In the genomic region with DNA sequence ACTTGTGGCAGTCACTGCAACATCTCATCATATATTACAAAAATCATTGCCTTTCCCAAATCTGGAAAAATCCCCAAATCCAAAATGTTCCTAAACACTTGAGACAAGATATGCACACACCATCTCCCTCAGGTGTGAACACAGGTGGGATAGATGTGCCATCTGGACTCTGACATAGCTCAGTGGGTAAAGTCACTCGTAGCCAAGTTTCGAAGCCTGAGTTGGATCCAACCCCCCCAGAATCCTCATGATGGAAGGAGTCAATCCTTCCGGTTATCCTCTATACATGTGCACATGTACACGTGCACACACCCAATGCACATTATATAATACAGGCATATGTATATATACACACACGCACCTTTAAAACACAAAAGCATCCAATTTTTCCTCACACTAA, we compare ENCODE assay signal across 28 mouse cellular contexts. TPM values are rescaled to one million over a fixed set of nuclear protein-coding genes. Genes with fewer than 3 reads are reported as not detected.
DNase-seq lines count a peak whose midpoint lies in the region; ATAC-seq and TF ChIP-seq lines count a peak whose summit lies in the region.
"Had no signal": no experiment of that assay in that cellular context is flagged by ENCODE, and none has a peak within 500 bp of the region (broad histone marks: within the 10 kb centered on the region; RNA-seq: fewer than 3 reads in every experiment).

No protein-coding gene starts in this region.

- H3K9ac ChIP-seq in forebrain, embryonic 15.5 days (replicated peaks): no peak overlapping the region
- H3K9ac ChIP-seq in forebrain, embryonic 12.5 days: no peak overlapping the region
- no peak overlapping the region for H3K9ac ChIP-seq in hindbrain, embryonic 15.5 days
- H3K9ac ChIP-seq in hindbrain, embryonic 11.5 days (ENCODE audit: low read depth, low read length): no peak overlapping the region
- no peak overlapping the region for H3K9ac ChIP-seq in hindbrain, postnatal 0 days (replicated peaks; ENCODE audit: low read length)
- H3K9ac ChIP-seq: embryonic facial prominence, embryonic 15.5 days had no signal

- 79% methylated on average over 5 of the region's 5 CpGs for WGBS in forebrain, embryonic 15.5 days
- 87% methylated on average over 5 of the region's 5 CpGs for WGBS in forebrain, embryonic 12.5 days
- WGBS in hindbrain, embryonic 15.5 days: 82% methylated on average over 5 of the region's 5 CpGs
- 89% methylated on average over 5 of the region's 5 CpGs for WGBS in hindbrain, embryonic 11.5 days
- WGBS in hindbrain, postnatal 0 days: 73% methylated on average over 5 of the region's 5 CpGs

- no peak for DNase-seq in hindbrain, embryonic 11.5 days (ENCODE audit: low spot score)
- peak; percentile 12 for DNase-seq in brain, adult 2 months (ENCODE audit: low read depth, low spot score)
- no peak for DNase-seq in hindbrain, postnatal 0 days (ENCODE audit: low spot score)
- no peak for DNase-seq in layer of hippocampus, adult 9-10 months (ENCODE audit: low spot score)
- DNase-seq: adrenal gland, postnatal 14 days; cerebellum, adult 18-20 months; cerebellum, adult 9-11 months; embryo, embryonic 11 days; gastrocnemius, adult 2 months; gastrocnemius, postnatal 25 days; heart, postnatal 10 days; heart, postnatal 4 days had no signal

- H3K4me1 ChIP-seq in forebrain, embryonic 15.5 days: peaks cover 9% of the 10 kb centered on the region
- H3K4me1 ChIP-seq in forebrain, embryonic 12.5 days: peaks cover 13% of the 10 kb centered on the region; the same call in 1 of the 2 replicates
- peaks cover 17% of the 10 kb centered on the region for H3K4me1 ChIP-seq in hindbrain, embryonic 15.5 days (replicated peaks)
- no peaks in the 10 kb centered on the region for H3K4me1 ChIP-seq in hindbrain, embryonic 11.5 days (replicated peaks; ENCODE audit: control insufficient read depth, insufficient read depth, low read length)
- H3K4me1 ChIP-seq in hindbrain, postnatal 0 days (ENCODE audit: insufficient read depth, low read length): peaks cover 5% of the 10 kb centered on the region

- no peaks in the 10 kb centered on the region for H3K36me3 ChIP-seq in forebrain, embryonic 15.5 days
- no peaks in the 10 kb centered on the region for H3K36me3 ChIP-seq in forebrain, embryonic 12.5 days (replicated peaks)
- no peaks in the 10 kb centered on the region for H3K36me3 ChIP-seq in hindbrain, embryonic 15.5 days
- H3K36me3 ChIP-seq in hindbrain, embryonic 11.5 days (ENCODE audit: control insufficient read depth, insufficient read depth, low read length): no peaks in the 10 kb centered on the region
- H3K36me3 ChIP-seq in hindbrain, postnatal 0 days (ENCODE audit: insufficient read depth, low read length): no peaks in the 10 kb centered on the region
- H3K36me3 ChIP-seq: embryonic facial prominence, embryonic 15.5 days; forebrain, embryonic 10.5 days had no signal

- peak overlapping the region; percentile 43; the same call in 1 of the 2 replicates for H3K27ac ChIP-seq in forebrain, embryonic 15.5 days (replicated peaks)
- no peak overlapping the region for H3K27ac ChIP-seq in forebrain, embryonic 12.5 days
- H3K27ac ChIP-seq in hindbrain, embryonic 15.5 days (replicated peaks): peak overlapping the region; percentile 63; the same call in 1 of the 2 replicates
- no peak overlapping the region for H3K27ac ChIP-seq in hindbrain, embryonic 11.5 days (ENCODE audit: low read depth, low read length)
- H3K27ac ChIP-seq in hindbrain, postnatal 0 days: no peak overlapping the region
- H3K27ac ChIP-seq: embryonic facial prominence, embryonic 15.5 days; forebrain, embryonic 10.5 days; gastrocnemius, adult 2 months had no signal

- no peak for TF ChIP-seq CTCF in hindbrain, postnatal 0 days (IDR thresholded peaks at IDR 0.05; ENCODE audit: low read depth)

- no peaks in the 10 kb centered on the region for H3K27me3 ChIP-seq in forebrain, embryonic 15.5 days
- no peaks in the 10 kb centered on the region for H3K27me3 ChIP-seq in forebrain, embryonic 12.5 days
- no peaks in the 10 kb centered on the region for H3K27me3 ChIP-seq in hindbrain, embryonic 15.5 days
- no peaks in the 10 kb centered on the region for H3K27me3 ChIP-seq in hindbrain, embryonic 11.5 days (ENCODE audit: control insufficient read depth, insufficient read depth, low read length)
- no peaks in the 10 kb centered on the region for H3K27me3 ChIP-seq in hindbrain, postnatal 0 days (ENCODE audit: insufficient read depth, low read length)
- H3K27me3 ChIP-seq: embryonic facial prominence, embryonic 15.5 days had no signal

- H3K4me3 ChIP-seq in forebrain, embryonic 15.5 days: no peak overlapping the region
- no peak overlapping the region for H3K4me3 ChIP-seq in forebrain, embryonic 12.5 days (replicated peaks)
- H3K4me3 ChIP-seq in hindbrain, embryonic 15.5 days: no peak overlapping the region
- no peak overlapping the region for H3K4me3 ChIP-seq in hindbrain, embryonic 11.5 days (ENCODE audit: low read depth, low read length)
- no peak overlapping the region for H3K4me3 ChIP-seq in hindbrain, postnatal 0 days (ENCODE audit: low read length)
- H3K4me3 ChIP-seq: embryonic facial prominence, embryonic 15.5 days; erythroblast, embryonic 14.5 days; forebrain, embryonic 10.5 days; gastrocnemius, adult 2 months had no signal

- H3K4me2 ChIP-seq in forebrain, embryonic 15.5 days (replicated peaks): no peak overlapping the region
- H3K4me2 ChIP-seq in forebrain, embryonic 12.5 days: no peak overlapping the region
- no peak overlapping the region for H3K4me2 ChIP-seq in hindbrain, embryonic 15.5 days
- H3K4me2 ChIP-seq in hindbrain, embryonic 11.5 days (replicated peaks; ENCODE audit: low read depth, low read length): no peak overlapping the region
- no peak overlapping the region for H3K4me2 ChIP-seq in hindbrain, postnatal 0 days (ENCODE audit: low read depth, low read length)
- H3K4me2 ChIP-seq: embryonic facial prominence, embryonic 15.5 days had no signal

- H3K9me3 ChIP-seq in forebrain, embryonic 15.5 days: no peaks in the 10 kb centered on the region
- H3K9me3 ChIP-seq in forebrain, embryonic 12.5 days: no peaks in the 10 kb centered on the region
- H3K9me3 ChIP-seq in hindbrain, embryonic 15.5 days: no peaks in the 10 kb centered on the region
- no peaks in the 10 kb centered on the region for H3K9me3 ChIP-seq in hindbrain, embryonic 11.5 days (ENCODE audit: control insufficient read depth, low read length)
- H3K9me3 ChIP-seq in hindbrain, postnatal 0 days (ENCODE audit: low read length): no peaks in the 10 kb centered on the region
- H3K9me3 ChIP-seq: embryonic facial prominence, embryonic 15.5 days; forebrain, embryonic 10.5 days had no signal

- no peak for ATAC-seq in forebrain, embryonic 15.5 days (replicated peaks)
- no peak for ATAC-seq in forebrain, embryonic 12.5 days (ENCODE audit: low FRiP score)
- ATAC-seq in hindbrain, embryonic 15.5 days (ENCODE audit: low FRiP score, low read depth): 0 out of 2 replicates have a peak, but pooled peaks have one; percentile 29
- no peak for ATAC-seq in hindbrain, embryonic 11.5 days (ENCODE audit: low FRiP score)
- ATAC-seq in hindbrain, postnatal 0 days: peak; percentile 24
- no peak for ATAC-seq in megakaryocyte progenitor cell, adult 5-6 weeks (replicated peaks; ENCODE audit: poor library complexity)
- ATAC-seq: activated CD4-positive, CD25-positive, alpha-beta regulatory T cell, adult 4 months; inflammation-experienced regulatory T-cells, adult 6 months; intestine, postnatal 0 days; Patski had no signal

RNA-seq across cellular contexts. Expression of a gene that starts 5.1 kb away (rescaled TPM):
- 0.51 and 0.63 TPM in 2 replicates for polyA plus RNA-seq in forebrain, embryonic 15.5 days (2015; fragmentation: Nextera tagmentation; extraction: Ambion mirVana)
- 0.44 and 0.55 TPM in 2 replicates for polyA plus RNA-seq in forebrain, embryonic 12.5 days (2016; fragmentation: Nextera tagmentation; extraction: Ambion mirVana)
- polyA plus RNA-seq in hindbrain, embryonic 15.5 days (2015; fragmentation: Nextera tagmentation; extraction: Ambion mirVana): 0.54 and 0.58 TPM in 2 replicates
- polyA plus RNA-seq in hindbrain, embryonic 11.5 days (2014; fragmentation: Nextera tagmentation; extraction: Ambion mirVana): 0.53 and 0.59 TPM in 2 replicates
- total RNA-seq in hindbrain, postnatal 0 days (2014; rRNA removed): 0.10 and 0.11 TPM in 2 replicates
- polyA plus RNA-seq in hindbrain, postnatal 0 days (2015; fragmentation: Nextera tagmentation; extraction: Ambion mirVana): 0.55 and 0.69 TPM in 2 replicates
- not detected in 2 replicates for total RNA-seq in megakaryocyte progenitor cell, adult 5-6 weeks (2015)
- not detected in 2 replicates for total RNA-seq in megakaryocyte progenitor cell, adult 5-6 weeks (2017)
- total RNA-seq: adrenal gland, adult 18-20 months; adrenal gland, postnatal 14 days; CH12.LX; common myeloid progenitor, adult 5-6 weeks; gastrocnemius, adult 2 months; gastrocnemius, postnatal 25 days; granulocyte monocyte progenitor cell, adult 5-6 weeks had no signal
- polyA plus RNA-seq: erythroblast, embryonic 14.5 days had no signal

RNA-seq across cellular contexts. Expression of a gene that starts 23.6 kb away (rescaled TPM):
- polyA plus RNA-seq in forebrain, embryonic 15.5 days (2015; fragmentation: Nextera tagmentation; extraction: Ambion mirVana): 11.5 and 12.8 TPM in 2 replicates
- 3.7 and 4.1 TPM in 2 replicates for polyA plus RNA-seq in forebrain, embryonic 12.5 days (2016; fragmentation: Nextera tagmentation; extraction: Ambion mirVana)
- polyA plus RNA-seq in hindbrain, embryonic 15.5 days (2015; fragmentation: Nextera tagmentation; extraction: Ambion mirVana): 18.4 and 23.1 TPM in 2 replicates
- polyA plus RNA-seq in hindbrain, embryonic 11.5 days (2014; fragmentation: Nextera tagmentation; extraction: Ambion mirVana): 1.5 TPM in 2 replicates
- 40.9 and 41.2 TPM in 2 replicates for total RNA-seq in hindbrain, postnatal 0 days (2014; rRNA removed)
- polyA plus RNA-seq in hindbrain, postnatal 0 days (2015; fragmentation: Nextera tagmentation; extraction: Ambion mirVana): 17.6 and 18.0 TPM in 2 replicates
- 0.12 and 0.22 TPM in 2 replicates for total RNA-seq in megakaryocyte progenitor cell, adult 5-6 weeks (2015)
- not detected in 2 replicates for total RNA-seq in megakaryocyte progenitor cell, adult 5-6 weeks (2017)
- total RNA-seq: granulocyte monocyte progenitor cell, adult 5-6 weeks had no signal
- polyA plus RNA-seq: heart, embryonic 14.5 days had no signal

RNA-seq across cellular contexts. Expression of a gene that starts 50.0 kb away (rescaled TPM):
- 148 and 157 TPM in 2 replicates for polyA plus RNA-seq in forebrain, embryonic 15.5 days (2015; fragmentation: Nextera tagmentation; extraction: Ambion mirVana)
- 86.3 and 87.8 TPM in 2 replicates for polyA plus RNA-seq in forebrain, embryonic 12.5 days (2016; fragmentation: Nextera tagmentation; extraction: Ambion mirVana)
- polyA plus RNA-seq in hindbrain, embryonic 15.5 days (2015; fragmentation: Nextera tagmentation; extraction: Ambion mirVana): 173 and 188 TPM in 2 replicates
- polyA plus RNA-seq in hindbrain, embryonic 11.5 days (2014; fragmentation: Nextera tagmentation; extraction: Ambion mirVana): 72.5 and 79.6 TPM in 2 replicates
- total RNA-seq in hindbrain, postnatal 0 days (2014; rRNA removed): 74.5 and 98.7 TPM in 2 replicates
- polyA plus RNA-seq in hindbrain, postnatal 0 days (2015; fragmentation: Nextera tagmentation; extraction: Ambion mirVana): 171 and 172 TPM in 2 replicates
- total RNA-seq in megakaryocyte progenitor cell, adult 5-6 weeks (2015): 150 and 173 TPM in 2 replicates
- 35.1 and 47.8 TPM in 2 replicates for total RNA-seq in megakaryocyte progenitor cell, adult 5-6 weeks (2017)

Comparison
In these comparisons a context has a peak if more than half of its experiments do, and no peak if none do; other contexts are left out.
1. ATAC-seq: peak in hindbrain, embryonic 15.5 days (single experiment) and hindbrain, postnatal 0 days (single experiment); none in forebrain, embryonic 15.5 days (single experiment), forebrain, embryonic 12.5 days (single experiment), hindbrain, embryonic 11.5 days (single experiment) and megakaryocyte progenitor cell, adult 5-6 weeks (single experiment).
2. H3K27ac ChIP-seq: peak in forebrain, embryonic 15.5 days (single experiment) and hindbrain, embryonic 15.5 days (single experiment); none in forebrain, embryonic 12.5 days (single experiment), hindbrain, embryonic 11.5 days (single experiment) and hindbrain, postnatal 0 days (single experiment).